Mouse (Mus musculus): Measurements from ENCODE around the gene Actr1a. TPM values are rescaled to one million over a fixed set of nuclear protein-coding genes. Genes with fewer than 3 reads are reported as not detected.
A peak's percentile ranks its signal among the peaks of the same experiment; 100 is the strongest.

Gene Actr1a
- polyA plus RNA-seq, 1 experiment = 60.5 TPM

GRCm38 (mm10) chr19:46357344-46358280 is 37.9 kb downstream of the Actr1a start:
- Histone ChIP-seq H3K4me3 (ENCODE audit: extremely low read depth, insufficient read depth, insufficient read length) (peak overlapping the region; percentile 57; the same call in 1 of the 2 replicates), H3K27ac (ENCODE audit: insufficient read depth, low read length) (no peak overlapping the region), H3K27me3 (ENCODE audit: control insufficient read depth, insufficient read depth, low read length) (no peaks in the 10 kb centered on the region), H3K36me3 (ENCODE audit: control insufficient read depth, insufficient read depth, low read length) (no peaks in the 10 kb centered on the region), H3K4me1 (ENCODE audit: control insufficient read depth, insufficient read depth, insufficient read length) (peaks cover 9% of the 10 kb centered on the region)
- no peak for DNase-seq (ENCODE audit: low read depth in 1 of 2, low spot score in 2 of 2)
- no peak for TF ChIP-seq CTCF (IDR thresholded peaks at IDR 0.05; ENCODE audit: extremely low read depth, insufficient read depth, insufficient read length, insufficient replicate concordance)
- WGBS = 8% methylated on average over 25 of the region's 25 CpGs

DNA sequence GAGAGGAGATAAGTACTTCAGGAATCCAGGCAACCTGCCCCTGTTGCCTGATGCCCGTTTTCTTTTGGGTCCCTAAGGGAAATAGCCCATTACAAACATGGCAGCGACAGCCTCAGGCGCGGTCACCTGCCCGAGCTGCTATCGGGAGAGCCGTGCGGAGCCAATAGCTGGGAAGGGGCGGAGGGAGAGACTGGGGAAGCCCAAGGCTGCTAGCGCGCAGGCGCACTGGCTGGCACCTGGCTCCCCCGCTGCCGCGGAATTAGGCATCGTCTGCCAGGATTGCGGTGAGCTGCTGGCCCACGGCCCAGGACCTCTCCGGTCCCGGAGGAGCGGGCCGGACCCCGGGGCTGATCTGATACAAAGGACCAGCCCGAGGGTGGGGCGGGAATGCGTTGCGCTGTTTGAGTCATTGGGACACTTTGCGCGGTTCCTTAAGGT is 38.8 kb downstream of the Actr1a start:
- DNase-seq (ENCODE audit: low read depth in 1 of 2, low spot score in 2 of 2) = peak; percentile 31 to 70
- TF ChIP-seq POLR2A (IDR thresholded peaks at IDR 0.05; ENCODE audit: low read depth, low read length) (no peak), CTCF (IDR thresholded peaks at IDR 0.05; ENCODE audit: extremely low read depth, insufficient read depth, insufficient read length, insufficient replicate concordance) (no peak)
- H3K4me3 ChIP-seq (ENCODE audit: extremely low read depth, insufficient read depth, insufficient read length) = peak overlapping the region; percentile 57
- H3K36me3 ChIP-seq (ENCODE audit: control insufficient read depth, insufficient read depth, low read length) = no peaks in the 10 kb centered on the region
- H3K27me3 ChIP-seq (ENCODE audit: control insufficient read depth, insufficient read depth, low read length) = no peaks in the 10 kb centered on the region
- H3K27ac ChIP-seq (ENCODE audit: insufficient read depth, low read length) = no peak overlapping the region
- peaks cover 9% of the 10 kb centered on the region for H3K4me1 ChIP-seq (ENCODE audit: control insufficient read depth, insufficient read depth, insufficient read length)
- WGBS = under 1% methylated on average over 29 of the region's 29 CpGs

DNA sequence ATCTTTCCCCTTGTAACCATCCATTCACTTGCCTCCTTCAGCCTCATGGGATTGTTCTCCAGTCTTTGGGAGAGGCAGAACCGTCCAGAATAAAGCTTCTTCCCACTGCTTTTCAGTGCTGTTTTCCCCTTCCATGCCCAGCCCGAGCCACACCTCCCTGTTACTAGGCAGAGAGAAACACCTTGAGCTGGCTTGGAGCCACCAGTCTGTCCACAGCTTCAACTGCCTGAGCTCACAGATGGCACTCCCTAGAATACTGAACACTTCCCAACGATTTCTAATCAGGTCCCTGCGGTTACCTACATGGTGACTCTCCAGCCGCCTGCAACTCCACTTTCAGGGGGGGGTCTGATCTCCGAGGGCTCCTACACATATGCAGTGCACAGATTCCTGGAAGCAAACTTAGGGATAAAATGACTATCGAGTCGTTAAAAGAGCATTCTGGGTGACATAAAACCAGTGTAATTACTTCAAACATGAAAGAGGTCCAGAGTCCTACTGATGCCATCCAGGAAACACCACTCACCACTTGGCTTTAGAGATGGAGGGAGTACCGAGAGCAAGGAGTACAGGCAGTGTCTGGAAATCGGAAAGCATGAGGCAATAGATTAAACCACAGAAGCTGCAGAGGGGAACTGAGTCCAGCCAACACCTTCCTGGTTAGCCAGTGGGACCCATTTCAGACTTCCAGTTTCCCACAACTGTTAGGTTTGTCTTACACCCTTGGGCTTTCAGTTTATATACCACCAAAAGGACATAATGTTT is 45.2 kb downstream of the Actr1a start, which contains the start of gene 2310034G01Rik:
TSS of gene 2310034G01Rik (minus strand) at position 135 of the 765 bp plus-strand sequence.
- Histone ChIP-seq H3K4me3 (ENCODE audit: extremely low read depth, insufficient read depth, insufficient read length) (peak within 1 kb of the TSS; percentile 75), H3K4me1 (ENCODE audit: control insufficient read depth, insufficient read depth, insufficient read length) (peaks cover 6% of the 10 kb centered on the region), H3K27me3 (ENCODE audit: control insufficient read depth, insufficient read depth, low read length) (peaks cover 5% of the 10 kb centered on the region; the same call in 1 of the 2 replicates), H3K27ac (ENCODE audit: insufficient read depth, low read length) (no peak within 1 kb of the TSS), H3K36me3 (ENCODE audit: control insufficient read depth, insufficient read depth, low read length) (no peaks in the 10 kb centered on the region)
- WGBS = 69% methylated on average over 10 of the region's 10 CpGs
- TF ChIP-seq POLR2A (IDR thresholded peaks at IDR 0.05; ENCODE audit: low read depth, low read length) = no peak
- TF ChIP-seq CTCF (IDR thresholded peaks at IDR 0.05; ENCODE audit: extremely low read depth, insufficient read depth, insufficient read length, insufficient replicate concordance) = no peak
- DNase-seq (ENCODE audit: low read depth in 1 of 2, low spot score in 2 of 2) = no peak

DNA sequence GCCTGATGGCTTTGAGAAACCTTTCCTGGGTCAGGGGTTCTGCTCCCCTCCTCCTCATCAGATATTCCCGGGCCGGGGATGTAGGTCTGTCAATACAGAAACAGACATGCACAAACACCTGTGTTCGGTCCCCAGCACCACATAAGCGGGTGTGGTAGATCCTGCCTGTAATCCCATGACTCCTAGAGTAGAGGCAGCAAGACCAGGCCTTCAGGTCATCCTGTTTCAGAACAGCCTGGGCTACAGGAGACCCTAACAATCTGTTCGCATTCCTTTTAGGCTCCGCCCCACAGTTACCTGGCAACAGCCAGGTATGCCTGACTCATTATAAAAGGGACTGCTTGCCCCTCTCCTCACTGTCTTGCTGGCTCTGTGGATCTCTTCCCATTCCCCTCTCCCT is 46.0 kb downstream of the Actr1a start:
- H3K4me1 ChIP-seq (ENCODE audit: control insufficient read depth, insufficient read depth, insufficient read length) = peaks cover 6% of the 10 kb centered on the region
- no peak for DNase-seq (ENCODE audit: low read depth in 1 of 2, low spot score in 2 of 2)
- H3K27ac ChIP-seq (ENCODE audit: insufficient read depth, low read length) = no peak overlapping the region
- H3K27me3 ChIP-seq (ENCODE audit: control insufficient read depth, insufficient read depth, low read length) = peaks cover 5% of the 10 kb centered on the region; the same call in 1 of the 2 replicates
- TF ChIP-seq CTCF (IDR thresholded peaks at IDR 0.05; ENCODE audit: extremely low read depth, insufficient read depth, insufficient read length, insufficient replicate concordance) (no peak), POLR2A (IDR thresholded peaks at IDR 0.05; ENCODE audit: low read depth, low read length) (no peak)
- H3K4me3 ChIP-seq (ENCODE audit: extremely low read depth, insufficient read depth, insufficient read length) = peak overlapping the region; percentile 75; the same call in 1 of the 2 replicates
- H3K36me3 ChIP-seq (ENCODE audit: control insufficient read depth, insufficient read depth, low read length) = no peaks in the 10 kb centered on the region
- 55% methylated on average over 6 of the region's 6 CpGs for WGBS

DNA sequence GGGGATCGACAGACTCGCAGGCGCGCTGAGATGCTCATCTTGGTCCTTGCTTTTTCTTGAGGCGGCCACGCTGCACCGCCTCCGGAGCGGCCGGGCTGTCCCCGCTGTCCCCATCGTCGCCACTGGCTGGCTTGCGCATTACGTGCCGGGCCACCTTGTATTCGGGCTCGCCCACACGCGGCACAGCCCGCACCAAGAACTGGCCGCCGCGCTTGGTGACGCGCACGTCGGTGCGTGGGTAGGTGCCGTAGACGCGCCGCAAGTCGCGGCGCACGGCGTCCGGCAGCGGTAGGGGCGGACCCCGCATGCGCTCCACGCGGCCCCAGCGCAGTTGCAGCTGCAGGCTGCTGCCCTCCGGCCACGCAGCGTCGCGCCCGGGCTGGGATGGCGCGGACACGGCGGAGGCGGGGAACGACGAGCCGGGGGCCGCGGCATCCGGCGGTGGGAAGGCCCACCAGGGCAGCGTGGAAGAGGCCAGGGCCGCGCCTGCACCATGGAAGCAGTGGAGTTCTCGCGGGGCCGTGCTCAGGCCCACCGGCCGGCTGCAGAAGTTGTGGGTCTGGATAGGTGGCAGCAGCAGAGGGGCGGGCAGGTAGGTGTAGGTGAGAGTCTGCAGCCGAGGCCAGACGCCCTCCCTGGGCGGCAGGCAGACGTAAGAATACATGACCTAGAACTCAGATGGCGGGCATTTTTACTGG is 46.6 kb downstream of the Actr1a start:
- DNase-seq (ENCODE audit: low read depth in 1 of 2, low spot score in 2 of 2) = peak in 1 of 2 experiments; percentile 28
- Histone ChIP-seq H3K36me3 (ENCODE audit: control insufficient read depth, insufficient read depth, low read length) (no peaks in the 10 kb centered on the region), H3K4me3 (ENCODE audit: extremely low read depth, insufficient read depth, insufficient read length) (peak overlapping the region; percentile 75), H3K4me1 (ENCODE audit: control insufficient read depth, insufficient read depth, insufficient read length) (peaks cover 6% of the 10 kb centered on the region), H3K27ac (ENCODE audit: insufficient read depth, low read length) (no peak overlapping the region), H3K27me3 (ENCODE audit: control insufficient read depth, insufficient read depth, low read length) (peaks cover 5% of the 10 kb centered on the region; the same call in 1 of the 2 replicates)
- WGBS = 1% methylated on average over 78 of the region's 78 CpGs
- TF ChIP-seq CTCF (IDR thresholded peaks at IDR 0.05; ENCODE audit: extremely low read depth, insufficient read depth, insufficient read length, insufficient replicate concordance) (no peak), POLR2A (IDR thresholded peaks at IDR 0.05; ENCODE audit: low read depth, low read length) (peak; percentile 30; the same call in 1 of the 2 replicates)

Data from spleen, adult 2 months (tissue).